Mouse (Mus musculus): ENCODE results near the gene Gm42669. TPM values are rescaled to one million over a fixed set of nuclear protein-coding genes. Genes with fewer than 3 reads are reported as not detected.

Gene Gm42669
- polyA plus RNA-seq, 1 experiment from 2014 or later = 0.31 TPM

- 91% methylated on average over 2 of the region's 2 CpGs for WGBS
- H3K4me1 ChIP-seq (ENCODE audit: control insufficient read depth, insufficient read depth, low read length) = peaks cover 1% of the 10 kb centered on the region; the same call in 1 of the 2 replicates
Observed at GRCm38 (mm10) chr5:107492471-107492870, 14.9 kb upstream of the Gm42669 start.

DNA sequence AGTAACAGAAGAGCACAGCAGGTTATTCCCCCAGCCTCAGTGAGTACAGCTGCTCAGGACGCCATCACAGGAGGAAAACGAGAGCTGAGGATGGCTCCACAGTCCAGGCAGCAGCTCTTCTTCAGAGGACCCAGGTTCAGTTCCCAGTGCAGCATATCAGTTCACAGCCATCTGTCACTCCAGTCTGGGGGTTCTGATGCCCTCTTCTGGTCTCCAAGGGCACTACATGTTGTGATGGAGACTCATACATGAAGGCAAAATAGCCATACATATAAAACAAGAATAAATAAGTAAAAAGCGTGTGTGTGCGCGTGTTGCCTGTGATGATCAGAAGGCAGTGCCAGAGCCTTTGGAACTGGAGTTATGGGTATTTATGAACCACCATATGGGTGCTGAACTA, 12.7 kb upstream of the Gm42669 start:
- no peak overlapping the region for H3K9ac ChIP-seq (ENCODE audit: low read length)
- over 99% methylated on average over 5 of the region's 5 CpGs for WGBS
- no peaks in the 10 kb centered on the region for H3K27me3 ChIP-seq (ENCODE audit: control insufficient read depth, insufficient read depth, low read length)
- DNase-seq (ENCODE audit: low spot score, missing footprints) (no peak), ATAC-seq (ENCODE audit: low FRiP score) (no peak)
- no peaks in the 10 kb centered on the region for H3K36me3 ChIP-seq (ENCODE audit: control insufficient read depth, insufficient read depth, low read length)
- H3K27ac ChIP-seq (ENCODE audit: low read depth, low read length) = no peak overlapping the region
- H3K4me1 ChIP-seq (ENCODE audit: control insufficient read depth, insufficient read depth, low read length) = peaks cover 10% of the 10 kb centered on the region; the same call in 1 of the 2 replicates
- no peak overlapping the region for H3K4me2 ChIP-seq
- H3K9me3 ChIP-seq (ENCODE audit: control insufficient read depth, low read length) = no peaks in the 10 kb centered on the region
- no peak overlapping the region for H3K4me3 ChIP-seq (ENCODE audit: low read depth, low read length)

More at GRCm38 (mm10) chr5:107492471-107492870, 14.9 kb upstream of the Gm42669 start:
- Histone ChIP-seq H3K36me3 (ENCODE audit: control insufficient read depth, insufficient read depth, low read length) (no peaks in the 10 kb centered on the region), H3K9me3 (ENCODE audit: control insufficient read depth, low read length) (no peaks in the 10 kb centered on the region), H3K9ac (ENCODE audit: low read length) (no peak overlapping the region), H3K4me2 (no peak overlapping the region), H3K4me3 (ENCODE audit: low read depth, low read length) (no peak overlapping the region), H3K27me3 (ENCODE audit: control insufficient read depth, insufficient read depth, low read length) (no peaks in the 10 kb centered on the region), H3K27ac (ENCODE audit: low read depth, low read length) (no peak overlapping the region)
- DNase-seq (ENCODE audit: low spot score, missing footprints) = no peak
- no peak for ATAC-seq (ENCODE audit: low FRiP score)

DNA sequence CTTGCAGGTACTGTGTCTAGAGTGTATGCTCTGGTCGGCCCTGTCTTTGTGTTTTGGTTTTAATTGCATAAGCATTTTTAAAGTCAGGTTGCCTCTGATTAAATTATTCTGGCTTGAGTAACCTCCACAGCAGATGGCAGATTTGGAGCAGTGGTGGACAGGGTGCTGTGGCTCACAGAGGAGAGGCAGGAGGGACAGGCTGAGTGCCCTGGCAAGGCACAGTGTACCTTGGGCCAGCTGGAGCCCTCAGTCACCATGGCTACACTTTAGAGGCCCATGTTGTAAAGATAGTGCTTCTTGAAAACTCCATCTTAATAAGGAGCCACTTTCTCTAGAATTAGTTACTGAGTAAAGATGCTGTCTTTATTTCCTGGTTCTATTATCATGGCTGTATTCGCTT, 11.4 kb upstream of the Gm42669 start:
- no peaks in the 10 kb centered on the region for H3K27me3 ChIP-seq (ENCODE audit: control insufficient read depth, insufficient read depth, low read length)
- H3K9ac ChIP-seq (ENCODE audit: low read length) = no peak overlapping the region
- 84% methylated on average over 2 of the region's 2 CpGs for WGBS
- DNase-seq (ENCODE audit: low spot score, missing footprints) = peak; percentile 83
- no peak overlapping the region; the same call in 1 of the 2 replicates for H3K27ac ChIP-seq (ENCODE audit: low read depth, low read length)
- no peak overlapping the region for H3K4me2 ChIP-seq
- H3K4me1 ChIP-seq (ENCODE audit: control insufficient read depth, insufficient read depth, low read length) = peaks cover 10% of the 10 kb centered on the region; the same call in 1 of the 2 replicates
- no peaks in the 10 kb centered on the region for H3K36me3 ChIP-seq (ENCODE audit: control insufficient read depth, insufficient read depth, low read length)
- no peak for ATAC-seq (ENCODE audit: low FRiP score)
- no peak overlapping the region for H3K4me3 ChIP-seq (ENCODE audit: low read depth, low read length)
- no peaks in the 10 kb centered on the region for H3K9me3 ChIP-seq (ENCODE audit: control insufficient read depth, low read length)

GRCm38 (mm10) chr5:107497519-107498501, 9.6 kb upstream of the Gm42669 start:
- no peaks in the 10 kb centered on the region for H3K9me3 ChIP-seq (ENCODE audit: control insufficient read depth, low read length)
- H3K4me2 ChIP-seq = peak overlapping the region; percentile 37
- H3K4me1 ChIP-seq (ENCODE audit: control insufficient read depth, insufficient read depth, low read length) = peaks cover 10% of the 10 kb centered on the region; the same call in 1 of the 2 replicates
- WGBS = 46% methylated on average over 10 of the region's 10 CpGs
- H3K36me3 ChIP-seq (ENCODE audit: control insufficient read depth, insufficient read depth, low read length) = no peaks in the 10 kb centered on the region
- H3K27me3 ChIP-seq (ENCODE audit: control insufficient read depth, insufficient read depth, low read length) = no peaks in the 10 kb centered on the region
- DNase-seq (ENCODE audit: low spot score, missing footprints) (peak; percentile 96), ATAC-seq (ENCODE audit: low FRiP score) (peak; percentile 95)
- H3K9ac ChIP-seq (ENCODE audit: low read length) = peak overlapping the region; percentile 38
- H3K27ac ChIP-seq (ENCODE audit: low read depth, low read length) = peak overlapping the region; percentile 50
- H3K4me3 ChIP-seq (ENCODE audit: low read depth, low read length) = peak overlapping the region; percentile 8; the same call in 1 of the 2 replicates

DNA sequence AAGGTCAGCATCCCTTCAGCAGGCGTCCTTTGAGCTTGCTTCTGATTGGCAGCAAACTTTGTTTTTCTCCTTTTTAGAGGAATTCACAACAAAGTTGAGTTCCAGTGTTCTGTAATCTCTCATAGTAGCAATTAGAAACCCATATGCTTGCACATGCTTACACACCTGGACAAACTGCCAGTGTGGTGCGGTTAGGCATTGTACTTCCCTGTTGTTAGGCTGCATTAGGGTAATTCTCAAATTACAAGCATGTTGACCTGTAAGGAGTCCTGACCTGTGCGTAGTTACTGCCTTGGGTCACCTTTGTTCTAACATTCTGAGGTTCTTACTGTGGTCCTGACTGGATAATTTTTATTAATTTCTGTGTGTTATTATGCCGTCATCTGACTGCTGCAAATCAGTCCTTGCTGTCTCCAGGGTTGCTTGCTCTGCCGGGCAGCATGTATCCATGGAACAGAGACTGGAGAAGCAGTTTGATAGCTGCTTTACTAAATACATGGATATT, 8.6 kb upstream of the Gm42669 start:
- Histone ChIP-seq H3K27me3 (ENCODE audit: control insufficient read depth, insufficient read depth, low read length) (no peaks in the 10 kb centered on the region), H3K36me3 (ENCODE audit: control insufficient read depth, insufficient read depth, low read length) (no peaks in the 10 kb centered on the region), H3K9ac (ENCODE audit: low read length) (peak overlapping the region; percentile 20; the same call in 1 of the 2 replicates), H3K4me3 (ENCODE audit: low read depth, low read length) (no peak overlapping the region), H3K9me3 (ENCODE audit: control insufficient read depth, low read length) (no peaks in the 10 kb centered on the region), H3K4me2 (peak overlapping the region; percentile 29), H3K4me1 (ENCODE audit: control insufficient read depth, insufficient read depth, low read length) (peaks cover 10% of the 10 kb centered on the region; the same call in 1 of the 2 replicates), H3K27ac (ENCODE audit: low read depth, low read length) (no peak overlapping the region)
- no peak for ATAC-seq (ENCODE audit: low FRiP score)
- DNase-seq (ENCODE audit: low spot score, missing footprints) = peak; percentile 84
- WGBS = 71% methylated on average over 5 of the region's 5 CpGs

- H3K4me2 ChIP-seq = no peak overlapping the region
Observed at GRCm38 (mm10) chr5:107499891-107500535, 7.4 kb upstream of the Gm42669 start.

DNA sequence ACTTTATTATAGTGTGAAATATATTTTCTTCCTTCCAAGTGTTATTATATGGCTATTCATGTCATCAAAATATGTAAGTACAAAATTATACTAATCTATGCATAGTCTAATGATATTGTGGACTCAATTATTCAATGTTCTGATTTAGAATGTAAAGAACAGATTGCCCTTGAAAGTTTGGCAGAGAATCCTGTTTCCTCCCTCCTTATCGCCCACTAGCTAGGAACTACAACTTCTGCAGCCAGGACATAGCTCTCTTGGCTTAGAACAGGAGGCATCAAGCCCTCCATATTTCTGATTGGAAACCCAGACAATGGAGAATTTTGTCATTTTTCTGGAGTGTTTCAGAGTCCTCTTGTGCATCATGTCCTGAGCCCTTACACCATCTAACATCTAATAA, 6.7 kb upstream of the Gm42669 start:
- Histone ChIP-seq H3K9me3 (ENCODE audit: control insufficient read depth, low read length) (no peaks in the 10 kb centered on the region), H3K4me3 (ENCODE audit: low read depth, low read length) (no peak overlapping the region), H3K4me1 (ENCODE audit: control insufficient read depth, insufficient read depth, low read length) (peaks cover 10% of the 10 kb centered on the region; the same call in 1 of the 2 replicates), H3K27ac (ENCODE audit: low read depth, low read length) (no peak overlapping the region), H3K27me3 (ENCODE audit: control insufficient read depth, insufficient read depth, low read length) (no peaks in the 10 kb centered on the region), H3K4me2 (no peak overlapping the region), H3K9ac (ENCODE audit: low read length) (no peak overlapping the region), H3K36me3 (ENCODE audit: control insufficient read depth, insufficient read depth, low read length) (no peaks in the 10 kb centered on the region)
- no peak for DNase-seq (ENCODE audit: low spot score, missing footprints)
- ATAC-seq (ENCODE audit: low FRiP score) = no peak
- WGBS = 71% methylated on average over 1 of the region's 1 CpGs

More at GRCm38 (mm10) chr5:107499891-107500535, 7.4 kb upstream of the Gm42669 start:
- H3K4me3 ChIP-seq (ENCODE audit: low read depth, low read length) = no peak overlapping the region
- H3K36me3 ChIP-seq (ENCODE audit: control insufficient read depth, insufficient read depth, low read length) = no peaks in the 10 kb centered on the region
- no peaks in the 10 kb centered on the region for H3K9me3 ChIP-seq (ENCODE audit: control insufficient read depth, low read length)
- H3K9ac ChIP-seq (ENCODE audit: low read length) = no peak overlapping the region
- WGBS = 93% methylated on average over 5 of the region's 5 CpGs
- no peak for ATAC-seq (ENCODE audit: low FRiP score)
- no peaks in the 10 kb centered on the region for H3K27me3 ChIP-seq (ENCODE audit: control insufficient read depth, insufficient read depth, low read length)
- no peak for DNase-seq (ENCODE audit: low spot score, missing footprints)
- peaks cover 10% of the 10 kb centered on the region; the same call in 1 of the 2 replicates for H3K4me1 ChIP-seq (ENCODE audit: control insufficient read depth, insufficient read depth, low read length)
- no peak overlapping the region for H3K27ac ChIP-seq (ENCODE audit: low read depth, low read length)

DNA sequence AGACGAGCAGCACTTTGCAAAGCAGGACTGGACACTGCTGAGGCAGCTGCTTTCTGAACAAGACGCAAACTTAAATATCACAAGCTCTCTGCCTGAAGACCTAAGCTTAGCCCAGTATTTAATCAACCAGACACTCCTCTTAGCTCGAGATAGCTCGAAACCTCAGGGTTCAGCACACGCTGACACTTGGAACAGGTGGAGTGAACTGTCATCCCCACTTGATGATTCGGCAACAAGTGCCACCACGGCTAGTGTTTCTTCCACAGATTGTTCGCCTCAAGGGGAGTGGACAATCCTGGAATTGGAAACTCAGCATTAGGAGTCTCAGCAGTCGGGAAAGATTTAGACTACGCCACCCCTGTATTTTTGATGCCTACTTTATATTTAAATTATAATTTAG, 3.1 kb downstream of the Gm42669 start:
- Histone ChIP-seq H3K4me1 (ENCODE audit: control insufficient read depth, insufficient read depth, low read length) (no peaks in the 10 kb centered on the region), H3K4me3 (ENCODE audit: low read depth, low read length) (no peak overlapping the region), H3K4me2 (no peak overlapping the region), H3K9ac (ENCODE audit: low read length) (no peak overlapping the region), H3K27ac (ENCODE audit: low read depth, low read length) (no peak overlapping the region), H3K27me3 (ENCODE audit: control insufficient read depth, insufficient read depth, low read length) (no peaks in the 10 kb centered on the region), H3K9me3 (ENCODE audit: control insufficient read depth, low read length) (no peaks in the 10 kb centered on the region), H3K36me3 (ENCODE audit: control insufficient read depth, insufficient read depth, low read length) (no peaks in the 10 kb centered on the region)
- DNase-seq (ENCODE audit: low spot score, missing footprints) = no peak
- ATAC-seq (ENCODE audit: low FRiP score) = no peak
- WGBS = 90% methylated on average over 10 of the region's 10 CpGs
